Mouse (Mus musculus): ENCODE data around the gene Mrpl57.

Gene Mrpl57

GRCm38 (mm10) chr14:57861987-57862412 is 36.0 kb downstream of the Mrpl57 start:
- DNase-seq = no peak

GRCm38 (mm10) chr14:57863129-57863528 is 37.1 kb downstream of the Mrpl57 start:
- no peak for DNase-seq

GRCm38 (mm10) chr14:57865256-57865655 is 39.2 kb downstream of the Mrpl57 start:
- DNase-seq = no peak

- DNase-seq = peak; percentile 27
These were observed 40.7 kb downstream of the Mrpl57 start for GRCm38 (mm10) chr14:57866676-57867276.

- DNase-seq = no peak
These were observed 51.9 kb downstream of the Mrpl57 start for GRCm38 (mm10) chr14:57877921-57878320.
